Mouse (Mus musculus): ENCODE data around the gene Lrp10. TPM values are rescaled to one million over a fixed set of nuclear protein-coding genes. Genes with fewer than 3 reads are reported as not detected.
A peak's percentile ranks its signal among the peaks of the same experiment; 100 is the strongest.

Lrp10 gene
- polyA plus RNA-seq, 1 experiment: 15.9 TPM

DNA sequence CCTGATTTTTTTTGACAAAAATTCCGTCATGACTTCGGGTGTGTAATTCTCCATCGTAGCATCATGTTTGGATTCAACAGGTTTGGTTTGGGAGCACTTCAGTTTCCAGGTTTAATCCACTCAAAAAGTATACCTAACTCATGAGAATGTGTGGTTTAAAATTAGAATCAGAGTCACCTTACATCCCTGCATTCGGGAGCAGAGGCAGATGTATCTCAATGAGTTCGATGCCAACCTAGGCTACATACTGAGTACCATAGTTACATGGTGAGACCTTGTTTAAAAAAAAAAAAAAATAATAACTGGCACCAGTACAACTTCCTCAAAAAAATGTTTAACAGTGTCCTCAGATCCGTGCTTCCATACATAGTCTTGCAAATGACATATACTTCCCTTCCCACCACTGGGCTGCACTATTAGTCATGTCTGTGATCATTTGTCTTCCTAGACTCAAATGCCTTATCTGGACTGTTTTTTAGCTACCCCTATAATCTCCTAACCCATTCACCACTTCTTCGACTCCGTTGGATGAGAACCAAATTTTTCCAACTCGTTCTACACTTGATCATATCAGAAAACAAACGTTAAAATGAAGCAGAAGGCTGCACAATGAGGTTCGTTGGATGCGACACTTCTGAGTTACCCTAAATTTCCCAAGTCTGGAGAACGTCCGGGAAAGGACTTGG, 37.8 kb upstream of the Lrp10 start:
- TF ChIP-seq TAL1 (IDR thresholded peaks at IDR 0.05; ENCODE audit: low read length) (no peak), GATA1 (IDR thresholded peaks at IDR 0.05; ENCODE audit: low read length) (no peak)
- Histone ChIP-seq H3K4me1 (ENCODE audit: control insufficient read depth) (peaks cover 58% of the 10 kb centered on the region), H3K36me3 (ENCODE audit: control insufficient read depth) (peaks cover 19% of the 10 kb centered on the region)

DNA sequence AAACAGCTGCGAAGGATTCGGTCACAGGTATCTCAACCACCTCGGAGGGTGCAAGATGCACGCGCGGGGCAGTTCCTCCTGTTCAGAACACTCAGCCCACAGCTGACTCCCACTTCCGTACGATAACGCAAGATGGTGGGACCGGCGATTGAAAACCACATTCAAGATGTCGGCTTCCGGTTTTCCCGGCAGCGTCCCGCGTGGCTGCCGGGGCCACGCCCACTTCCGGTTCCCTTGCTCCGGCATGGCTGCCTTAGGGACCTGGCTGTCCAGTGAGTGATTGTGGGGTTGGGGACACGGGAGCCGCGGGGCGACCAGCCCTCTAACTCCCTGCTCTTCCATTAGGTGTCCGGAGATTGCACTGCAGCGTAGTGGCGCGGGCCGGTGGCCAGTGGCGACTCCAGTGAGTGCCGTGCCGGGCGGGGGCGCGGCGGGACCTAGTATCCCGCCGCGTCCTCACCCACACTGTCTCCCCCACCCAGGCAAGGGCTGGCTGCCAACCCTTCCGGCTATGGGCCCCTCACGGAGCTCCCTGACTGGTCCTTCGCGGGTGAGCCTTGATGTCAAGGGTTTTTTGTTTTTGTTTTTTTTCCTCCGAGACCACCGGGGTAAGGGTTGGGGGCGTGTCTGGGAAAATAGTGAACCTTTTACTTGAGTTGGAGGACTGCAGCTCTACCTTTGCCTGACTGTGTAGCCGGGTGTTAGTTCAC, 37.1 kb upstream of the Lrp10 start, which contains the start of gene Mrpl52:
Gene Mrpl52 (plus strand): TSS at position 221 of the 710 bp plus-strand sequence.
- Histone ChIP-seq H3K4me3 (replicated peaks) (peak within 1 kb of the TSS; percentile 93), H3K27me3 (ENCODE audit: control insufficient read depth) (peaks cover 21% of the 10 kb centered on the region), H3K4me1 (ENCODE audit: control insufficient read depth) (peaks cover 65% of the 10 kb centered on the region), H3K36me3 (ENCODE audit: control insufficient read depth) (peaks cover 19% of the 10 kb centered on the region), H3K9me3 (ENCODE audit: control insufficient read depth, low read length) (no peaks in the 10 kb centered on the region; the same call in 1 of the 2 replicates)
- TF ChIP-seq TAL1 (IDR thresholded peaks at IDR 0.05; ENCODE audit: low read length) (no peak), GATA1 (IDR thresholded peaks at IDR 0.05; ENCODE audit: low read length) (no peak)

More for the DNA sequence above, 37.8 kb upstream of the Lrp10 start:
- Histone ChIP-seq H3K27me3 (ENCODE audit: control insufficient read depth) (peaks cover 14% of the 10 kb centered on the region), H3K9me3 (ENCODE audit: control insufficient read depth, low read length) (no peaks in the 10 kb centered on the region), H3K4me3 (replicated peaks) (peak overlapping the region; percentile 93)

DNA sequence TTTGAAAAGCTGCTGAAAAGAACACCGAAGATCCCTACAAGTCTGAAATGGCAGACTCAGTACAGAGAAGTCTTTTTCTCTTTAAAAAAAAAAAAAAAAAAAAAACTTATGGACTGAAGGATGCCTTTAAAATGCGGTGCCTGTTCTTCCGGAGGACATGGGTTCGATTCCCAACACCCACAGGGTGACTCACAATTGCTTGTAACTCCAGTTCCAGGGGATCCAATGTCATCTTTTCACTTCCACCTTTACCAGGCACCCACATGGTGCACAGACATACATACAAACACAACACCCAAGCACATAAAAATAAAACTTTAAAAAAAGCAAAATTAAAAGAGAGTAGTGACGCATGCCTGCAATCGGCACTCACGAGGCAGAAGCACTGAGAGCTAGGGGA, 36.2 kb upstream of the Lrp10 start:
- Histone ChIP-seq H3K4me3 (replicated peaks) (peak overlapping the region; percentile 93), H3K36me3 (ENCODE audit: control insufficient read depth) (peaks cover 19% of the 10 kb centered on the region), H3K27me3 (ENCODE audit: control insufficient read depth) (peaks cover 30% of the 10 kb centered on the region), H3K4me1 (ENCODE audit: control insufficient read depth) (peaks cover 74% of the 10 kb centered on the region), H3K9me3 (ENCODE audit: control insufficient read depth, low read length) (no peaks in the 10 kb centered on the region; the same call in 1 of the 2 replicates)
- TF ChIP-seq GATA1 (IDR thresholded peaks at IDR 0.05; ENCODE audit: low read length): no peak
- no peak for TF ChIP-seq TAL1 (IDR thresholded peaks at IDR 0.05; ENCODE audit: low read length)

DNA sequence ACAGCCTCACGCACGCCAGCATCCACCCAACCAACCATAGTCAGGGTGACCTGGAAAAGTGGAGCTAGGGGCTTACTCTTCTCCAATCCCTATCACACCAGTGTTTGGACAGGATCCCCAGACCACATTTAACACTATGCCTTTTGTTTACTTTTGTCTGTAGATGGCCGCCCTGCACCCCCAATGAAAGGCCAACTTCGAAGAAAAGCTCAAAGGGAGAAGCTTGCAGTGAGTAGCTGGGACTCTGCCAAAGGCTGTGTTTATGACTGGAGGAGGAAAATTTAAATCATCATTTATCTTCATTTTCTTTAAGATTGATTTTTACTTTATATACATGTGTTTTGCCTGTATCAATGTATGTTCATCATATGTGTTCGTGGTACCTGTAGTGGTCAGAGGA, 35.5 kb upstream of the Lrp10 start:
- no peak for TF ChIP-seq TAL1 (IDR thresholded peaks at IDR 0.05; ENCODE audit: low read length)
- TF ChIP-seq GATA1 (IDR thresholded peaks at IDR 0.05; ENCODE audit: low read length): no peak
- Histone ChIP-seq H3K4me3 (replicated peaks) (no peak overlapping the region), H3K36me3 (ENCODE audit: control insufficient read depth) (peaks cover 19% of the 10 kb centered on the region), H3K9me3 (ENCODE audit: control insufficient read depth, low read length) (no peaks in the 10 kb centered on the region; the same call in 1 of the 2 replicates), H3K27me3 (ENCODE audit: control insufficient read depth) (peaks cover 37% of the 10 kb centered on the region), H3K4me1 (ENCODE audit: control insufficient read depth) (peaks cover 76% of the 10 kb centered on the region)

DNA sequence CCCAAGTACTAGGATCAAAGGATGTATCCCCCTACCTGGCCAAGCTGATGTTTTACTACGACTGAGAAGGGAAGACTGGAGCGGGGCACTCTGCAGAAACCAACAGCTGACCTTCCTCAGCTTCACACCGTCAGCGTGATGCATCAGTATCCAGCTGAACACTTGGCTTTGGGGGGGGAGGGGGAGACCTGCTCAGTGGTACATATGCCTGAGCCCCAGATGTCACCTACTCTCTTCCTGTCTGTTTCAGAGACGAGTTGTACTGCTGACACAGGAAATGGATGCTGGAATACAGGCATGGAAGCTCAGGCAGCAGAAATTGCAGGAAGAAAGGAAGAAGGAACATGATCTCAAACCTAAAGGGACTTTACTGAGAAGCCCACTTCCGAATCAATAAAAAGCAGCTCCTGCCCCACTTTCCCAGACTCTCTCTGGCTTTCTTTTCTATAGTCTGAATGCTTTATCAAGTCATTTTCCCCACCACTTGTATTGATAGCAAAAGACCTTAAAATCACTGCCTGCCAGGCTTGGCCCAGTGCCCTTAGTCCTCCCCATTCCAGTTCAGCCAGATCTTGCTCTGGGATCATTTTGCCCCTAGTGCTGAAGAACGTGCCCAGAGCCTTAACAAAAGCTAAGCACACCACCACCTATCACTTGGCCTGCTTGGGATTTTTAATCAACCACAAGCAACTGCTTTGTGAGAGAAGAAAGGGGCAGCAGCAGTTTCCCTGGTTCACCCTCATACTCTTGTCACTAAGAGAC, 34.4 kb upstream of the Lrp10 start:
- H3K27me3 ChIP-seq (ENCODE audit: control insufficient read depth): peaks cover 48% of the 10 kb centered on the region
- no peaks in the 10 kb centered on the region; the same call in 1 of the 2 replicates for H3K9me3 ChIP-seq (ENCODE audit: control insufficient read depth, low read length)
- H3K4me3 ChIP-seq (replicated peaks): no peak overlapping the region
- no peak for TF ChIP-seq GATA1 (IDR thresholded peaks at IDR 0.05; ENCODE audit: low read length)
- no peak for TF ChIP-seq TAL1 (IDR thresholded peaks at IDR 0.05; ENCODE audit: low read length)
- H3K4me1 ChIP-seq (ENCODE audit: control insufficient read depth): peaks cover 69% of the 10 kb centered on the region
- H3K36me3 ChIP-seq (ENCODE audit: control insufficient read depth): peaks cover 19% of the 10 kb centered on the region

DNA sequence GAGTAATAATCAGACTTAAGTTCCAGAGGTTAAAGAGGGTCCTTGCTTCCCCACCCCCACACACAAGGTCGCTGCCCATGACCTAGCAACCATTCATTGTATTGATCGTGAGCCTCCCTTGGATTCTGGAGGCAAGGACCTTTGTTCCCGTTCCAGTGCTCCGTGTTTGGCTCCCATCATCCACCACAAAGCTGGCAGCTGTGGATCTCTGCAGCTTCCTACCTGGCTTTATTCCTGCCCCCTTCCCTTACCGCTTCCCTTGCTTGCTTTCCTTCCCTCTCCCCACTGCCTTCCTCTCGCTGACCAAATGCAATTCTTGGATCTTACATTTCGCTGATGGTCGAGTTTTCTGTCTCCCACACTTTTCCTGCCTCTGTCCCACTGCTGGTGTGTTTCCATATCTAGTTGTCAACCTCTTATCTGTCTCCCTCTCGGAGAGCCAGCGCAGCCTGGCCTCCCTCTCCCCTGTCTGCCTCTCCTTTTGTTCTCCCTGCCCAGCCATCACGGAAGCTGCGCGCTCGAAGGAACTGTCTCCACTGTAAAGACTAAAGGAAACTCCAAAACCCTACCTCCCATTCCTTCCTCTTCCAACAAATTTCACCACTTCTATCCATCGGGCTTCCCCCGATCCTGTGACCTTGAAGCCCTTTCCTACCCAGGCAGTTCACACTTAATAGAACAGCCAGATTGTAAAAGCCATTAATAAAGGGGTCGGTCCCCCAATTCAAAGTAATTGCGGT, 33.4 kb upstream of the Lrp10 start:
- Histone ChIP-seq H3K27me3 (ENCODE audit: control insufficient read depth) (peaks cover 51% of the 10 kb centered on the region), H3K4me1 (ENCODE audit: control insufficient read depth) (peaks cover 58% of the 10 kb centered on the region), H3K9me3 (ENCODE audit: control insufficient read depth, low read length) (no peaks in the 10 kb centered on the region; the same call in 1 of the 2 replicates), H3K4me3 (replicated peaks) (peak overlapping the region; percentile 62), H3K36me3 (ENCODE audit: control insufficient read depth) (peaks cover 19% of the 10 kb centered on the region)
- no peak for TF ChIP-seq TAL1 (IDR thresholded peaks at IDR 0.05; ENCODE audit: low read length)
- no peak for TF ChIP-seq GATA1 (IDR thresholded peaks at IDR 0.05; ENCODE audit: low read length)

DNA sequence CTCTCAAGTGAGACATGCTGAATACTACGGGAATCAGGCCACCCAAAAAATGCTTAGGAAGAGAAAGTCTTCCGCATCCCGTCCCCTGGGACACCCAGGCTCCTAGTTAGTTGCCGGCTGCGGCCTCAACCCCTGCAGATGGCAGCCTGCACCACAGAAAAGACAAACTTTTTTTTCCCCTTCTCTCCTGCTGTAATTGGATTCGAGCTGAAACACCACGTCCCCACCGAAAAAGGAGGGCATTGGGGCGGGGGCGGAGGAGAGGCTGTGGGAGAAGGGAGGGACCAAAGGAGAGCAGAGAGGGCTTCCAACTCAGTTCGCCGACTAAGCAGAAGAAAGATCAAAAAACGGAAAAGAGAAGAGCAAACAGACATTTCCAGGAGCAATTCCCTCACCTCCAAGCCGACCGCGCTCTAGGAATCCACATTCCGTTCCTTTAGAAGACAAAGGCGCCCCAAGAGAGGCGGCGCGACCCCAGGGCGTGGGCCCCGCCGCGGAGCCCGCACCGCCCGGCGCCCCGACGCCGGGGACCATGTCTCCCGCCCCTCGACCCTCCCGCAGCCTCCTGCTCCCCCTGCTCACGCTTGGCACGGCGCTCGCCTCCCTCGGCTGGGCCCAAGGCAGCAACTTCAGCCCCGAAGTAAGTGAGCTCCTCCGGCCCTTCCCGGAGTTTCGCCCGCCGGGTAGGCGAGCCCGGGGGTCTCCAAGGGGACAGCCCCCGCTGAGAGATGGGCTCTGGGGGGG, 32.4 kb upstream of the Lrp10 start, which contains the start of gene Mmp14:
Gene Mmp14 (plus strand): TSS at position 279 of the 744 bp plus-strand sequence.
- H3K27me3 ChIP-seq (ENCODE audit: control insufficient read depth): peaks cover 51% of the 10 kb centered on the region
- TF ChIP-seq GATA1 (IDR thresholded peaks at IDR 0.05; ENCODE audit: low read length) (no peak), TAL1 (IDR thresholded peaks at IDR 0.05; ENCODE audit: low read length) (no peak)
- peak within 1 kb of the TSS; percentile 62 for H3K4me3 ChIP-seq (replicated peaks)
- no peaks in the 10 kb centered on the region; the same call in 1 of the 2 replicates for H3K9me3 ChIP-seq (ENCODE audit: control insufficient read depth, low read length)
- peaks cover 49% of the 10 kb centered on the region for H3K4me1 ChIP-seq (ENCODE audit: control insufficient read depth)
- H3K36me3 ChIP-seq (ENCODE audit: control insufficient read depth): peaks cover 23% of the 10 kb centered on the region

All from erythroblast, embryonic 14.5 days (primary cell).